Mouse (Mus musculus) heart, embryonic 13.5 days (tissue): ENCODE measurements around the gene Fthl17a. TPM values are rescaled to one million over a fixed set of nuclear protein-coding genes. Genes with fewer than 3 reads are reported as not detected.
A peak's percentile ranks its signal among the peaks of the same experiment; 100 is the strongest.

Experiments used
- ATAC-seq: fragments of 200-750 bp; cut with Nextera tagmentation; 2 replicates; pipeline ENCODE4 v1.8.0; 2017; ENCODE audit warnings: moderate TSS enrichment; ENCODE audit not compliant: insufficient number of reproducible peaks, low FRiP score, low TSS enrichment; ENCODE audit errors: extremely low read depth
- H3K27ac ChIP-seq: fragments of 300-500 bp; sonication (generic); replicated peaks from 2 replicates; pipeline ENCODE4 v1.5.1; 2015; ENCODE audit warnings: moderate library complexity, mild to moderate bottlenecking, inconsistent platforms
- H3K27me3 ChIP-seq: fragments of 300-500 bp; sonication (generic); replicated peaks from 2 replicates; pipeline ENCODE4 v1.6.1; 2015; ENCODE audit warnings: mild to moderate bottlenecking, inconsistent platforms
- H3K36me3 ChIP-seq: fragments of 300-500 bp; sonication (generic); 2 replicates; pipeline ENCODE4 v1.6.1; 2015; ENCODE audit warnings: mild to moderate bottlenecking, inconsistent platforms
- H3K4me1 ChIP-seq: fragments of 300-500 bp; sonication (generic); 2 replicates; pipeline ENCODE4 v1.6.1; 2015; ENCODE audit warnings: inconsistent platforms
- H3K4me2 ChIP-seq: fragments of 300-500 bp; sonication (generic); 2 replicates; pipeline ENCODE4 v1.6.1; 2015; ENCODE audit warnings: inconsistent platforms, mild to moderate bottlenecking, moderate library complexity
- H3K4me3 ChIP-seq: fragments of 300-500 bp; sonication (generic); 2 replicates; pipeline ENCODE4 v1.5.1; 2015; ENCODE audit warnings: moderate library complexity, mild to moderate bottlenecking, inconsistent platforms
- H3K9ac ChIP-seq: fragments of 300-500 bp; sonication (generic); 2 replicates; pipeline ENCODE4 v1.6.1; 2015; ENCODE audit warnings: inconsistent platforms, mild to moderate bottlenecking, moderate library complexity
- H3K9me3 ChIP-seq: fragments of 300-500 bp; sonication (generic); 2 replicates; pipeline ENCODE4 v1.6.1; 2016; ENCODE audit warnings: inconsistent platforms
- WGBS: fragments of 180-500 bp; shearing (Covaris S2); methylation state at CpG from one replicate; pipeline ENCODE4 v1.1.7; 2015; ENCODE audit warnings: mixed read lengths; 5-methylcytosine and 5-hydroxymethylcytosine counted together
- polyA plus RNA-seq: library from polyadenylated mRNA; unstranded; fragments of >200 nt; fragmentation: Nextera tagmentation; extraction: Ambion mirVana; gene quantifications from 2 replicates; pipeline ENCODE4 v1.2.1, GENCODE M21; 2015

The Fthl17a gene
- not detected in 2 replicates for polyA plus RNA-seq

- Histone ChIP-seq H3K9ac (no peak within 1 kb of the TSS), H3K4me1 (no peaks in the 10 kb centered on the region), H3K4me2 (no peak within 1 kb of the TSS), H3K36me3 (no peaks in the 10 kb centered on the region), H3K4me3 (no peak within 1 kb of the TSS), H3K27me3 (no peaks in the 10 kb centered on the region), H3K9me3 (no peaks in the 10 kb centered on the region), H3K27ac (no peak within 1 kb of the TSS)
- ATAC-seq: no peak
- 87% methylated on average over 2 of the region's 2 CpGs for WGBS
Observed at GRCm38 (mm10) chrX:85249379-85249778, at the start of gene Fthl17a. Fthl17a (plus strand) TSS chrX:85249679.

- 80% methylated on average over 2 of the region's 2 CpGs for WGBS
- no peaks in the 10 kb centered on the region for H3K9me3 ChIP-seq
- H3K36me3 ChIP-seq: no peaks in the 10 kb centered on the region
- H3K9ac ChIP-seq: no peak overlapping the region
- no peaks in the 10 kb centered on the region for H3K27me3 ChIP-seq
- ATAC-seq: no peak
- H3K4me1 ChIP-seq: no peaks in the 10 kb centered on the region
- no peak overlapping the region for H3K4me2 ChIP-seq
- no peak overlapping the region for H3K4me3 ChIP-seq
- no peak overlapping the region for H3K27ac ChIP-seq
Observed at GRCm38 (mm10) chrX:85207001-85207400, 42.5 kb upstream of the Fthl17a start.

- ATAC-seq: no peak
- Histone ChIP-seq H3K9me3 (no peaks in the 10 kb centered on the region), H3K27ac (no peak overlapping the region), H3K4me2 (no peak overlapping the region), H3K4me3 (no peak overlapping the region), H3K4me1 (peaks cover 4% of the 10 kb centered on the region), H3K9ac (no peak overlapping the region), H3K36me3 (no peaks in the 10 kb centered on the region), H3K27me3 (no peaks in the 10 kb centered on the region)
Observed at GRCm38 (mm10) chrX:85226883-85227282, 22.6 kb upstream of the Fthl17a start.

GRCm38 (mm10) chrX:85271821-85272220 lies 22.3 kb downstream of the Fthl17a start:
- Histone ChIP-seq H3K4me1 (peaks cover 9% of the 10 kb centered on the region; the same call in 1 of the 2 replicates), H3K9ac (no peak overlapping the region), H3K36me3 (no peaks in the 10 kb centered on the region), H3K27ac (no peak overlapping the region), H3K9me3 (no peaks in the 10 kb centered on the region), H3K4me2 (peak overlapping the region; percentile 49), H3K27me3 (no peaks in the 10 kb centered on the region), H3K4me3 (0 out of 2 replicates have a peak overlapping the region, but pooled peaks have one; percentile 3)
- 30% methylated on average over 8 of the region's 8 CpGs for WGBS
- no peak for ATAC-seq

- H3K4me3 ChIP-seq: no peak overlapping the region
- H3K27me3 ChIP-seq: no peaks in the 10 kb centered on the region
- H3K9ac ChIP-seq: no peak overlapping the region
- peak overlapping the region; percentile 49 for H3K4me2 ChIP-seq
- ATAC-seq: no peak
- no peak overlapping the region for H3K27ac ChIP-seq
- H3K9me3 ChIP-seq: no peaks in the 10 kb centered on the region
- no peaks in the 10 kb centered on the region for H3K36me3 ChIP-seq
- 44% methylated on average over 6 of the region's 6 CpGs for WGBS
- peaks cover 9% of the 10 kb centered on the region; the same call in 1 of the 2 replicates for H3K4me1 ChIP-seq
Observed at GRCm38 (mm10) chrX:85272296-85272695, 22.8 kb downstream of the Fthl17a start.

GRCm38 (mm10) chrX:85289846-85290245 lies 40.4 kb downstream of the Fthl17a start:
- H3K27me3 ChIP-seq: no peaks in the 10 kb centered on the region
- no peak overlapping the region for H3K27ac ChIP-seq
- H3K9ac ChIP-seq: no peak overlapping the region
- H3K9me3 ChIP-seq: peaks cover 4% of the 10 kb centered on the region; the same call in 1 of the 2 replicates
- no peak for ATAC-seq
- no peak overlapping the region for H3K4me3 ChIP-seq
- no peak overlapping the region for H3K4me2 ChIP-seq
- no peaks in the 10 kb centered on the region for H3K36me3 ChIP-seq
- no peaks in the 10 kb centered on the region for H3K4me1 ChIP-seq
- 75% methylated on average over 1 of the region's 1 CpGs for WGBS

- Histone ChIP-seq H3K9ac (no peak overlapping the region), H3K4me2 (no peak overlapping the region), H3K27ac (no peak overlapping the region), H3K4me3 (no peak overlapping the region), H3K4me1 (no peaks in the 10 kb centered on the region), H3K36me3 (no peaks in the 10 kb centered on the region), H3K9me3 (no peaks in the 10 kb centered on the region), H3K27me3 (no peaks in the 10 kb centered on the region)
- 64% methylated on average over 5 of the region's 5 CpGs for WGBS
- no peak for ATAC-seq
Observed at GRCm38 (mm10) chrX:85292781-85293180, 43.3 kb downstream of the Fthl17a start.

GRCm38 (mm10) chrX:85294001-85294400 lies 44.5 kb downstream of the Fthl17a start:
- no peaks in the 10 kb centered on the region for H3K36me3 ChIP-seq
- ATAC-seq: no peak
- H3K4me1 ChIP-seq: no peaks in the 10 kb centered on the region
- no peaks in the 10 kb centered on the region for H3K9me3 ChIP-seq
- no peak overlapping the region for H3K4me2 ChIP-seq
- H3K9ac ChIP-seq: no peak overlapping the region
- 35% methylated on average over 3 of the region's 3 CpGs for WGBS
- no peak overlapping the region for H3K27ac ChIP-seq
- H3K4me3 ChIP-seq: no peak overlapping the region
- H3K27me3 ChIP-seq: no peaks in the 10 kb centered on the region

- WGBS: 73% methylated on average over 4 of the region's 4 CpGs
- Histone ChIP-seq H3K27ac (no peak overlapping the region), H3K27me3 (no peaks in the 10 kb centered on the region)
Observed at GRCm38 (mm10) chrX:85304674-85305073, 55.2 kb downstream of the Fthl17a start.

GRCm38 (mm10) chrX:85318576-85318975 lies 69.1 kb downstream of the Fthl17a start:
- Histone ChIP-seq H3K4me1 (no peaks in the 10 kb centered on the region), H3K4me2 (no peak overlapping the region), H3K9ac (no peak overlapping the region), H3K36me3 (no peaks in the 10 kb centered on the region), H3K9me3 (no peaks in the 10 kb centered on the region), H3K27ac (no peak overlapping the region), H3K27me3 (no peaks in the 10 kb centered on the region), H3K4me3 (no peak overlapping the region)
- no peak for ATAC-seq
- WGBS: 63% methylated on average over 4 of the region's 4 CpGs

More at GRCm38 (mm10) chrX:85304674-85305073, 55.2 kb downstream of the Fthl17a start:
- no peak overlapping the region for H3K9ac ChIP-seq
- H3K4me1 ChIP-seq: no peaks in the 10 kb centered on the region
- no peak for ATAC-seq
- no peak overlapping the region for H3K4me2 ChIP-seq
- H3K36me3 ChIP-seq: no peaks in the 10 kb centered on the region
- H3K4me3 ChIP-seq: no peak overlapping the region
- no peaks in the 10 kb centered on the region for H3K9me3 ChIP-seq

GRCm38 (mm10) chrX:85319193-85319592 lies 69.7 kb downstream of the Fthl17a start:
- H3K4me1 ChIP-seq: no peaks in the 10 kb centered on the region
- ATAC-seq: no peak
- H3K9me3 ChIP-seq: no peaks in the 10 kb centered on the region
- WGBS: 6% methylated on average over 1 of the region's 1 CpGs
- no peak overlapping the region for H3K4me2 ChIP-seq
- no peak overlapping the region for H3K9ac ChIP-seq
- no peaks in the 10 kb centered on the region for H3K36me3 ChIP-seq
- H3K27ac ChIP-seq: no peak overlapping the region
- no peak overlapping the region for H3K4me3 ChIP-seq
- no peaks in the 10 kb centered on the region for H3K27me3 ChIP-seq
